Mouse (Mus musculus): ENCODE data around the gene Hoxd13. TPM values are rescaled to one million over a fixed set of nuclear protein-coding genes. Genes with fewer than 3 reads are reported as not detected.

The Hoxd13 gene
- not detected for total RNA-seq (2021)
- polyA plus RNA-seq (2012; rRNA removed): not detected in 2 replicates
- long read RNA-seq: 0 reads

DNA sequence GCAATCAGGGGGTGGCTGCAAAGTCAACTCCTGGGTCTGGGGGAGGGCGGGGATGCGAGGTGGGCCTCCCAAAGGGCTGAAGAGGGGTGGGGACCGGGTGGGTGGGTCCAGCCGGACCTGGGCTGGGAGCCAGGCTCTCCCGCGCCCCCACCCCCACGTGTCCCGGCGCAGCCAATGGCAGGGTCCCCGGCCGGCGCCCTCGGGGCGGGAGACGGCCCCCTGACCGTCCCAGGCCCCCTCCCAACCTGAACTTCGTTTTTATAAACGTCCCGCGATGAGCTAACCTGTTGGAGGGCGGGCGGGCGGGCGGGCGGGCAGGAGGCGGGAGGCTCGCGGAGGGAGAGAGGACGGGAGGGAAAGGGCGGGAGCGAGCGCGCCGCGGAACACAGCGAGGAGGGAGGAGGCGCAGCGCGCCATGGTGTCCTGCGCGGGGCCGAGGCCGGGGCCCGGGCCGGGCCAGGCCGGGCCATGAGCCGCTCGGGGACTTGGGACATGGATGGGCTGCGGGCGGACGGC, at the start of gene Hoxd13:
TSS of gene Hoxd13 (plus strand) at position 469 of the 516 bp plus-strand sequence.
- Histone ChIP-seq H3K27me3 (ENCODE audit: control insufficient read depth, insufficient read depth, low read length) (peaks cover 26% of the 10 kb centered on the region), H3K4me1 (ENCODE audit: control insufficient read depth, insufficient read depth, low read length) (no peaks in the 10 kb centered on the region), H3K27ac (no peak within 1 kb of the TSS), H3K4me3 (peak within 1 kb of the TSS; percentile 36), H3K9ac (ENCODE audit: low read depth, low read length) (no peak within 1 kb of the TSS), H3K79me2 (replicated peaks; ENCODE audit: control insufficient read depth, insufficient read depth, low read length) (no peaks in the 10 kb centered on the region), H3K36me3 (ENCODE audit: control insufficient read depth, insufficient read depth, low read length) (no peaks in the 10 kb centered on the region)
- intact Hi-C loops (cut with DNase I): no loop called here
- TF ChIP-seq EP300 (IDR thresholded peaks at IDR 0.05; ENCODE audit: insufficient read depth, low read depth, low read length) (no peak), CTCF (IDR thresholded peaks at IDR 0.05) (no peak), POLR2A (IDR thresholded peaks at IDR 0.05; ENCODE audit: insufficient read depth, low read depth, low read length) (no peak)
- 1% methylated on average over 45 of the region's 51 CpGs for WGBS
- no peak for DNase-seq

DNA sequence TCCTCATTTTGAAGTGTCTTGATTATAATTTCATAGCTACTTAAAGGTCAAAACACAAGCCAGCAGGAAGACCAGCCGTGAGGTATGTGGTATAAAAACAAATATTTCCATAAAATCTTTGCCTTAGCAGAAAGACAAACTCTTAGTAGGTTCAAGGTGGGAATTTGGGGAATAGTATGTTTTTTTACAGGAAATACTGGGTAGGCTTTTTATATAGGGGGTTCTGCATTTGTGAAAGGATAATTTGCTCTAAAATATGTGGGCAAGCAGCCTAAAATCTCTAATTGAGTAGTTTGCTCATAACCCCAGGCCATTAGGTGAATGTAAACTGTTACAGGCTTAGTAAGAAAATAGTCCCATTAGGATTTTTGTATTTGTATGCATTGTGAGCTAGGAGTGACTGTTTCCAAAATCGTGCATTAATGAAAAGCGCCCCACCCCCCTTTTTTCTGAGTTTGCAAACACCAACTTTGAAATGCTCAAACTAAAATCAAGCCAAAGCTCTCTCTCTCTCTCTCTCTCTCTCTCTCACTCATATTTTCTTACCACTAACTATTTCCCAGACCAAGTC, 48.3 kb upstream of the Hoxd13 start:
- TF ChIP-seq CTCF (IDR thresholded peaks at IDR 0.05) (no peak), POLR2A (IDR thresholded peaks at IDR 0.05; ENCODE audit: insufficient read depth, low read depth, low read length) (no peak), EP300 (IDR thresholded peaks at IDR 0.05; ENCODE audit: insufficient read depth, low read depth, low read length) (no peak)
- WGBS: 80% methylated on average over 3 of the region's 3 CpGs
- Histone ChIP-seq H3K79me2 (replicated peaks; ENCODE audit: control insufficient read depth, insufficient read depth, low read length) (no peaks in the 10 kb centered on the region), H3K27me3 (ENCODE audit: control insufficient read depth, insufficient read depth, low read length) (peaks cover 2% of the 10 kb centered on the region), H3K36me3 (ENCODE audit: control insufficient read depth, insufficient read depth, low read length) (no peaks in the 10 kb centered on the region), H3K27ac (no peak overlapping the region), H3K9ac (ENCODE audit: low read depth, low read length) (no peak overlapping the region), H3K4me1 (ENCODE audit: control insufficient read depth, insufficient read depth, low read length) (no peaks in the 10 kb centered on the region), H3K4me3 (no peak overlapping the region)
- intact Hi-C loops (cut with DNase I): no loop called here
- DNase-seq: no peak

DNA sequence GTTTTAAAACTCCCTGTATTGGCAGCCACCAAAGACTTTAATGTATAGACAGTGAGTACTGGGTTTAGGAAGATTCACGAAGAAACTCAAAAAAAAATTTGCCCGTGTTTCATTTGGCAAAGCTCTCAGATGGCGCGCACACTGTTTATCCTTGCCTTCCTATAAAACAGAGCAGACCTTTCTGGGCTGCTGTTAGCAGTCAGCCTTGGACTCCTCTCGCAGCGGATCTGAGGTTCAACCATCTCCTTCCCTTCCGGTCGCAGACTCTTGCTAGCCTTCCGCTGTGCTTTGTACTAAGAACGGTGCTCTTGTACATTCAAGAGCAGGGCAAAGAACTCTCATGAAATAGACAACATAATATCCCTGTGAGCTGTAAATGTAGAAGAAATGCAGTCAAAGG, 47.7 kb upstream of the Hoxd13 start:
- Histone ChIP-seq H3K27me3 (ENCODE audit: control insufficient read depth, insufficient read depth, low read length) (peaks cover 2% of the 10 kb centered on the region), H3K27ac (no peak overlapping the region), H3K4me3 (no peak overlapping the region), H3K4me1 (ENCODE audit: control insufficient read depth, insufficient read depth, low read length) (no peaks in the 10 kb centered on the region), H3K36me3 (ENCODE audit: control insufficient read depth, insufficient read depth, low read length) (no peaks in the 10 kb centered on the region), H3K9ac (ENCODE audit: low read depth, low read length) (no peak overlapping the region), H3K79me2 (replicated peaks; ENCODE audit: control insufficient read depth, insufficient read depth, low read length) (no peaks in the 10 kb centered on the region)
- WGBS: 85% methylated on average over 10 of the region's 10 CpGs
- DNase-seq: no peak
- intact Hi-C loops (cut with DNase I): no loop called here
- no peak for TF ChIP-seq EP300 (IDR thresholded peaks at IDR 0.05; ENCODE audit: insufficient read depth, low read depth, low read length)

DNA sequence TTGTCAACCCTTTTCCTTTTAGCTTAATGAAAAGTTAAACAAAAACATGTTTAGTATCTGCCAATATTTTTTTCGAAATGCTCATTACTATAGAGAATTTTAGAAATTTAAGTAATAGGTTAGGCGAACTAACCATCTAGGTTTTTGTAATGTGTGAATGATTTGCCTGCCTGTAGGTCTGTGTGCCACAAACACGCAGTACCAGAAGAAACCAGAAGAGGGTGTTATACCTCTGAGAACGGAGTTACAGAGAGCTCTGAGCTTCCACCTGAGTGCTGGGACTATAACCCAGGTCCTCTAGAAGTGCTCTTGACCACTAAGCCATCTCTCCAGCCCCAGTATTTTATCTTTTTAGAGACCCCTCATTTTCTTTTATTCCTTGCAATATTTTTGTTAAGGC, 32.7 kb upstream of the Hoxd13 start:
- intact Hi-C loops (cut with DNase I): no loop called here
- 67% methylated on average over 4 of the region's 4 CpGs for WGBS

DNA sequence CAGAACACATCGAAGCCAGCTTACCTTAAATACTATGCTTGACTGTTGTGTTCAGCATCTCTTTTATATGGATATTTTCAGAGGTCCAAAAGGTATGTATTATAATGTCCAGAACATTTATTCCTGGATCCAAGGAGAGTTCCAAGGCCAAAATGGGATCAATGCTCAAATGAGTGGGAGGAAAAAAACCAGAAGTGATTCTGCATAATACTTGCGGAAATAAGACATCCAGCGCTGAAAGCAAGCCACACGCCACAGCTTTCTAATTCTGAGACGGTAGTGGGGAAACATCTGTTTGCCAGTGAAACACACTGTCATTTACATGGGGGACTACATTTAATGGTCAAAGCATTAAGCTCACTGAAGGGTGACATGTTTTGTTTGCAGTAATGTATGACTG, 25.7 kb upstream of the Hoxd13 start:
- Histone ChIP-seq H3K4me3 (no peak overlapping the region), H3K79me2 (replicated peaks; ENCODE audit: control insufficient read depth, insufficient read depth, low read length) (no peaks in the 10 kb centered on the region), H3K27me3 (ENCODE audit: control insufficient read depth, insufficient read depth, low read length) (peaks cover 8% of the 10 kb centered on the region), H3K27ac (no peak overlapping the region), H3K4me1 (ENCODE audit: control insufficient read depth, insufficient read depth, low read length) (no peaks in the 10 kb centered on the region), H3K36me3 (ENCODE audit: control insufficient read depth, insufficient read depth, low read length) (no peaks in the 10 kb centered on the region), H3K9ac (ENCODE audit: low read depth, low read length) (no peak overlapping the region)
- 57% methylated on average over 5 of the region's 5 CpGs for WGBS
- intact Hi-C loops (cut with DNase I): no loop called here
- TF ChIP-seq EP300 (IDR thresholded peaks at IDR 0.05; ENCODE audit: insufficient read depth, low read depth, low read length) (no peak), POLR2A (IDR thresholded peaks at IDR 0.05; ENCODE audit: insufficient read depth, low read depth, low read length) (no peak), CTCF (IDR thresholded peaks at IDR 0.05) (no peak)
- no peak for DNase-seq

More for the DNA sequence above, 32.7 kb upstream of the Hoxd13 start:
- no peak overlapping the region for H3K9ac ChIP-seq (ENCODE audit: low read depth, low read length)
- TF ChIP-seq EP300 (IDR thresholded peaks at IDR 0.05; ENCODE audit: insufficient read depth, low read depth, low read length): no peak
- TF ChIP-seq POLR2A (IDR thresholded peaks at IDR 0.05; ENCODE audit: insufficient read depth, low read depth, low read length): no peak
- TF ChIP-seq CTCF (IDR thresholded peaks at IDR 0.05): no peak
- H3K4me1 ChIP-seq (ENCODE audit: control insufficient read depth, insufficient read depth, low read length): no peaks in the 10 kb centered on the region
- no peak overlapping the region for H3K27ac ChIP-seq
- H3K36me3 ChIP-seq (ENCODE audit: control insufficient read depth, insufficient read depth, low read length): no peaks in the 10 kb centered on the region
- no peak for DNase-seq
- H3K79me2 ChIP-seq (replicated peaks; ENCODE audit: control insufficient read depth, insufficient read depth, low read length): no peaks in the 10 kb centered on the region
- H3K4me3 ChIP-seq: no peak overlapping the region
- H3K27me3 ChIP-seq (ENCODE audit: control insufficient read depth, insufficient read depth, low read length): no peaks in the 10 kb centered on the region

DNA sequence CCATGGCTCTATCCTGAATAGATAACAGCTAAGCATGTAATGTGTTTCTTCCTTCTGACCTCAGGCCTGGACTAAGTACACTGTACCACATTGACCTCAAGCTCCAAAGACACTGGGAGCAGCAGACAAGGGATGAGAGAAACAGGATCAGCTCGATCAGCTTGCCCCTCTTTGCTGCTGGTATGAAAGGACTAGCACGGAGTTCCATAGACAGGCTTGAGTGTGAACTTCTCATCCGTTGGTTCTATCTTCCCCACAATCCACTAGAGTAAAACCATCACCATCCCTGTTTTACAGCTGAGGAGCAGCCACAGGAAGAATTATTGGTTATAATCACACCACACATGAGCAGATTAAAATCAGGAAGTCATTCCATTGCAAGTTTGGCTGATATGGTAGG, 22.5 kb upstream of the Hoxd13 start:
- TF ChIP-seq POLR2A (IDR thresholded peaks at IDR 0.05; ENCODE audit: insufficient read depth, low read depth, low read length) (no peak), EP300 (IDR thresholded peaks at IDR 0.05; ENCODE audit: insufficient read depth, low read depth, low read length) (no peak), CTCF (IDR thresholded peaks at IDR 0.05) (no peak)
- no peaks in the 10 kb centered on the region for H3K36me3 ChIP-seq (ENCODE audit: control insufficient read depth, insufficient read depth, low read length)
- H3K9ac ChIP-seq (ENCODE audit: low read depth, low read length): no peak overlapping the region
- no peak overlapping the region for H3K4me3 ChIP-seq
- no peaks in the 10 kb centered on the region for H3K4me1 ChIP-seq (ENCODE audit: control insufficient read depth, insufficient read depth, low read length)
- no peak overlapping the region for H3K27ac ChIP-seq
- DNase-seq: no peak
- intact Hi-C loops (cut with DNase I): no loop called here
- no peaks in the 10 kb centered on the region for H3K79me2 ChIP-seq (replicated peaks; ENCODE audit: control insufficient read depth, insufficient read depth, low read length)
- peaks cover 15% of the 10 kb centered on the region for H3K27me3 ChIP-seq (ENCODE audit: control insufficient read depth, insufficient read depth, low read length)
- 70% methylated on average over 3 of the region's 3 CpGs for WGBS

All from heart, adult 2 months (tissue).